Mouse (Mus musculus): ENCODE data around the gene Rprm.

DNA sequence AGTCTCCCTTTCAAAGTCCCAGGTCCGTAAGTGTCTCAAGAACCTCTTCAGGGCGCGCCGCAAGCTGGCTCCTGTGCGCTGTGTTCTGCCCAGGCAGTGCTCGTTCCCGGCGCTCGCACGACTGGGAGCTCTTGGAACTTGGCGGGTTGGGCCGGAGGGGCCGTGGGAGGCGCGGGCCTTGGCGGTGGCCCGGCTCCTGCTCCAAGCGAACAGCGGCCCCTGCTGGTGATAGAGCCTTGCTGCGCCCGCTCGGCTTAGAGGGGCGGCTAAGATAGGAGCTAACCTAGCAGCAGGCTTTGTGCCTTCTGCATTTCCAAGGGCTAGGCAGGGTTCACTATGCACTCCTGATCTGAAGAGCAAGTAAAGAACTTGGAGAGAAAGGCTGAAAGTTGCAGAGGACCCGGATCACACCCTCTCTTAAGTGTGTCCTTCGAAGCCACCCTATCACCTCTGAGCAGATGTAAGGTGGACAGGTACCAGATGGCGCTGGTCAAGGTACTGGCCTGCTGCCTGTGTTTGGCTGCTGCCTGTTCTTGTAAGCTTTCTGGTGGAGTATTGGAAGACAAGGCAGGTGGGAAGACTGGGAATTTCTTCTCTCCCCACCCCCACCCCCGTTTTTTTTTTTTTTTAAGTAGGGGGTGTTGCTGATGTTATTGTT is at the start of gene Rprm:
- TF ChIP-seq EP300 (IDR thresholded peaks at IDR 0.05; ENCODE audit: low read depth) (no peak), CTCF (IDR thresholded peaks at IDR 0.05; ENCODE audit: low read depth) (peak; percentile 89)
